8 mouse cellular contexts compared by ENCODE assay signal in the genomic region with DNA sequence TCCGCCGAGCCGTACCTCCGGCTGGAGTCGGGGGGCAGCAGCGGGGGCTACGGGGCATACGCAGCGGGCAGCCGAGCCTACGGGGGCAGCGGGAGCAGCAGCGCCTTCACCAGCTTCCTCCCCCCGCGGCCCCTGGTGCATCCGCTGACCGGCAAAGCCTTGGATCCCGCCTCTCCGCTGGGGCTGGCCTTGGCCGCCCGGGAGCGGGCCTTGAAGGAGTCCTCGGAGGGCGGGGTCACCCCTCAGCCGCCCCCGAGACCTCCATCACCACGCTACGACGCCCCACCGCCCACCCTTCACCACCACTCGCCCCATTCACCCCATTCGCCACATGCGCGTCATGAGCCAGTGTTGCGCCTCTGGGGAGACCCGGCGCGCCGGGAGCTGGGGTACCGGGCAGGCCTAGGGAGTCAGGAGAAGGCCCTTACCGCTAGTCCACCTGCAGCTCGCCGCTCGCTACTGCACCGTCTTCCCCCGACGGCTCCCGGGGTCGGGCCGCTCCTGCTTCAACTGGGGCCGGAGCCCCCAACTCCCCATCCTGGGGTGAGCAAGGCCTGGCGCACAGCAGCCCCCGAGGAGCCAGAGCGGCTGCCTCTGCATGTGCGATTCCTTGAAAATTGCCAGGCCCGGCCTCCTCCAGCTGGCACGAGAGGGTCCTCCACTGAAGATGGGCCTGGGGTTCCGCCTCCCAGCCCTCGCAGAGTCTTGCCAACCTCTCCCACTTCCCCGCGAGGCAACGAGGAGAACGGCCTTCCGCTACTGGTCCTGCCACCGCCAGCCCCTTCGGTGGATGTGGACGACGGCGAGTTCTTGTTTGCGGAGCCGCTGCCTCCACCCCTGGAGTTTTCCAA. TPM values are rescaled to one million over a fixed set of nuclear protein-coding genes. Genes with fewer than 3 reads are reported as not detected.
DNase-seq lines count a peak whose midpoint lies in the region; ATAC-seq and TF ChIP-seq lines count a peak whose summit lies in the region.

No protein-coding gene starts in this region.

- in situ Hi-C loops in ES-E14 (cut with MboI; ENCODE audit: low sequenced_read_pairs in 2 of 2, unreplicated experiment in 2 of 2) = loop anchor here in 1 of 2 experiments (10.0 kb wide), 1 partner anchor 88 kb away; a partner anchor contains a TSS

- peak overlapping the region; percentile 32 for H3K4me3 ChIP-seq in kidney, embryonic 15.5 days (replicated peaks)
- H3K4me3 ChIP-seq in ES-E14 (ENCODE audit: insufficient read depth in 1 of 2, low read depth in 1 of 2, low read length in 2 of 2, poor library complexity in 1 of 2, severe bottlenecking in 1 of 2) = peak overlapping the region; percentile 24 to 57; a peak in 2 of 4 replicates
- H3K4me3 ChIP-seq in embryonic facial prominence, embryonic 14.5 days (ENCODE audit: low read depth, low read length) = peak overlapping the region; percentile 21
- H3K4me3 ChIP-seq in limb, embryonic 13.5 days = peak overlapping the region; percentile 25

- DNase-seq in kidney, adult 11 months = no peak
- DNase-seq in ES-E14 (ENCODE audit: low read depth, low spot score) = no peak
- no peak for DNase-seq in embryonic facial prominence, embryonic 14.5 days (ENCODE audit: low spot score)
- DNase-seq in urinary bladder, adult 2 months (ENCODE audit: low spot score) = no peak
- DNase-seq in gastrocnemius, postnatal 25 days = no peak
- DNase-seq in layer of hippocampus, adult 8-10 months (ENCODE audit: low spot score in 2 of 2) = no peak

- H3K36me3 ChIP-seq in kidney, embryonic 15.5 days = no peaks in the 10 kb centered on the region
- H3K36me3 ChIP-seq in ES-E14 (ENCODE audit: control insufficient read depth, insufficient read depth, low read length, poor library complexity, severe bottlenecking) = no peaks in the 10 kb centered on the region; the same call in 1 of the 2 replicates
- H3K36me3 ChIP-seq in embryonic facial prominence, embryonic 14.5 days (ENCODE audit: control insufficient read depth, insufficient read depth, low read length) = no peaks in the 10 kb centered on the region
- H3K36me3 ChIP-seq in limb, embryonic 13.5 days = no peaks in the 10 kb centered on the region

- H3K9ac ChIP-seq in kidney, embryonic 15.5 days = no peak overlapping the region
- H3K9ac ChIP-seq in ES-E14 (ENCODE audit: insufficient read depth, low read depth, low read length, poor library complexity, severe bottlenecking) = peak overlapping the region; percentile 26
- H3K9ac ChIP-seq in embryonic facial prominence, embryonic 14.5 days (ENCODE audit: low read depth, low read length) = no peak overlapping the region
- H3K9ac ChIP-seq in limb, embryonic 13.5 days = peak overlapping the region; percentile 19; the same call in 1 of the 2 replicates

- H3K4me1 ChIP-seq in kidney, embryonic 15.5 days = peaks cover 58% of the 10 kb centered on the region
- peaks cover 2 to 39% of the 10 kb centered on the region in 2 experiments; a peak in 2 of 4 replicates for H3K4me1 ChIP-seq in ES-E14 (ENCODE audit: control insufficient read depth in 2 of 2, insufficient read depth in 2 of 2, low read length in 2 of 2, poor library complexity in 1 of 2)
- H3K4me1 ChIP-seq in embryonic facial prominence, embryonic 14.5 days (ENCODE audit: control insufficient read depth, insufficient read depth, low read length) = peaks cover 6% of the 10 kb centered on the region; the same call in 1 of the 2 replicates
- H3K4me1 ChIP-seq in limb, embryonic 13.5 days = peaks cover 49% of the 10 kb centered on the region

- WGBS in kidney, embryonic 15.5 days = 3% methylated on average over 69 of the region's 71 CpGs
- WGBS in embryonic facial prominence, embryonic 14.5 days = under 1% methylated on average over 20 of the region's 71 CpGs
- 2% methylated on average over 55 of the region's 71 CpGs for WGBS in limb, embryonic 13.5 days

- no peaks in the 10 kb centered on the region for H3K9me3 ChIP-seq in kidney, embryonic 15.5 days (replicated peaks)
- no peaks in the 10 kb centered on the region for H3K9me3 ChIP-seq in ES-E14 (ENCODE audit: control insufficient read depth, insufficient read depth, low read depth, low read length)
- H3K9me3 ChIP-seq in embryonic facial prominence, embryonic 14.5 days (ENCODE audit: control insufficient read depth, low read length) = no peaks in the 10 kb centered on the region
- H3K9me3 ChIP-seq in limb, embryonic 13.5 days = no peaks in the 10 kb centered on the region

- H3K4me2 ChIP-seq in kidney, embryonic 15.5 days = peak overlapping the region; percentile 63
- peak overlapping the region; percentile 38; the same call in 1 of the 2 replicates for H3K4me2 ChIP-seq in embryonic facial prominence, embryonic 14.5 days (ENCODE audit: low read depth, low read length)
- H3K4me2 ChIP-seq in limb, embryonic 13.5 days (replicated peaks) = peak overlapping the region; percentile 46

- no peak overlapping the region for H3K27ac ChIP-seq in kidney, embryonic 15.5 days
- no peak overlapping the region for H3K27ac ChIP-seq in ES-E14 (ENCODE audit: insufficient read depth, low read depth, low read length, poor library complexity, severe bottlenecking)
- H3K27ac ChIP-seq in embryonic facial prominence, embryonic 14.5 days (replicated peaks; ENCODE audit: low read depth, low read length) = no peak overlapping the region
- no peak overlapping the region for H3K27ac ChIP-seq in limb, embryonic 13.5 days

- ATAC-seq in kidney, embryonic 15.5 days (replicated peaks; ENCODE audit: low FRiP score) = no peak
- ATAC-seq in embryonic facial prominence, embryonic 14.5 days (ENCODE audit: low read depth) = no peak
- no peak for ATAC-seq in limb, embryonic 13.5 days (ENCODE audit: low FRiP score, low read depth)

- H3K27me3 ChIP-seq in kidney, embryonic 15.5 days = peaks cover 98% of the 10 kb centered on the region
- H3K27me3 ChIP-seq in embryonic facial prominence, embryonic 14.5 days (replicated peaks; ENCODE audit: control insufficient read depth, insufficient read depth, low read length) = peaks cover 89% of the 10 kb centered on the region
- peaks cover 99% of the 10 kb centered on the region for H3K27me3 ChIP-seq in limb, embryonic 13.5 days

TF ChIP-seq in ES-E14, 5 proteins besides CTCF, POLR2A, EP300 and RAD21:
- TF ChIP-seq ZC3H11A (IDR thresholded peaks at IDR 0.05; ENCODE audit: borderline replicate concordance, low read depth, low read length) (no peak), ZNF384 (IDR thresholded peaks at IDR 0.05; ENCODE audit: low read depth, low read length) (no peak), CHD2 (IDR thresholded peaks at IDR 0.05; ENCODE audit: low read depth, low read length) (no peak), MAFK (IDR thresholded peaks at IDR 0.05; ENCODE audit: insufficient read depth, low read depth, low read length) (no peak), HCFC1 (IDR thresholded peaks at IDR 0.05; ENCODE audit: borderline replicate concordance, insufficient read depth, low read length) (no peak)

RNA-seq across cellular contexts. Expression of a gene that starts 30.9 kb away (rescaled TPM):
- 2.4 and 2.5 TPM in 2 replicates for polyA plus RNA-seq in kidney, embryonic 15.5 days (2015; fragmentation: Nextera tagmentation; extraction: Ambion mirVana)
- 5.8 and 8.0 TPM in 2 replicates for total RNA-seq in ES-E14 (2012; rRNA removed)
- polyA plus RNA-seq in embryonic facial prominence, embryonic 14.5 days (2014; fragmentation: Nextera tagmentation; extraction: Ambion mirVana) = 2.4 and 2.6 TPM in 2 replicates
- 3.5 and 4.0 TPM in 2 replicates for polyA plus RNA-seq in limb, embryonic 13.5 days (2015; fragmentation: Nextera tagmentation; extraction: Ambion mirVana)
- polyA plus RNA-seq in urinary bladder, adult 2 months (2012; rRNA removed) = 4.1 and 4.3 TPM in 2 replicates
- total RNA-seq in gastrocnemius, postnatal 25 days (2021) = 1 to 10 TPM; 1.1 to 1.8 TPM
- 10 to 100 TPM; 82.9 to 94.7 (median 87.0) TPM for total RNA-seq in layer of hippocampus, adult 8-10 months (2022)

RNA-seq across cellular contexts. Expression of a gene that starts 32.6 kb away (rescaled TPM):
- 1.1 TPM in 2 replicates for polyA plus RNA-seq in kidney, embryonic 15.5 days (2015; fragmentation: Nextera tagmentation; extraction: Ambion mirVana)
- 1.4 and 4.8 TPM in 2 replicates for total RNA-seq in ES-E14 (2012; rRNA removed)
- polyA plus RNA-seq in embryonic facial prominence, embryonic 14.5 days (2014; fragmentation: Nextera tagmentation; extraction: Ambion mirVana) = 0.33 and 0.80 TPM in 2 replicates
- 1.1 TPM in 2 replicates for polyA plus RNA-seq in limb, embryonic 13.5 days (2015; fragmentation: Nextera tagmentation; extraction: Ambion mirVana)
- 1.4 and 1.5 TPM in 2 replicates for polyA plus RNA-seq in urinary bladder, adult 2 months (2012; rRNA removed)
- total RNA-seq in gastrocnemius, postnatal 25 days (2021) = not detected
- 1 to 10 TPM; 2.2 to 4.3 (median 2.8) TPM for total RNA-seq in layer of hippocampus, adult 8-10 months (2022)

RNA-seq across cellular contexts. Expression of a gene that starts 42.9 kb away (rescaled TPM):
- polyA plus RNA-seq in kidney, embryonic 15.5 days (2015; fragmentation: Nextera tagmentation; extraction: Ambion mirVana) = 1.6 and 2.5 TPM in 2 replicates
- total RNA-seq in ES-E14 (2012; rRNA removed) = 1.0 and 1.5 TPM in 2 replicates
- polyA plus RNA-seq in embryonic facial prominence, embryonic 14.5 days (2014; fragmentation: Nextera tagmentation; extraction: Ambion mirVana) = 3.6 and 3.7 TPM in 2 replicates
- polyA plus RNA-seq in limb, embryonic 13.5 days (2015; fragmentation: Nextera tagmentation; extraction: Ambion mirVana) = 3.1 and 3.3 TPM in 2 replicates
- polyA plus RNA-seq in urinary bladder, adult 2 months (2012; rRNA removed) = 0.85 and 1.9 TPM in 2 replicates
- under 1 TPM; 0.49 to 0.54 TPM for total RNA-seq in gastrocnemius, postnatal 25 days (2021)
- 100 to 1,000 TPM; 568 to 623 (median 583) TPM for total RNA-seq in layer of hippocampus, adult 8-10 months (2022)

RNA-seq across cellular contexts. Expression of a gene that starts 46.3 kb away (rescaled TPM):
- polyA plus RNA-seq in kidney, embryonic 15.5 days (2015; fragmentation: Nextera tagmentation; extraction: Ambion mirVana) = 6.0 and 7.0 TPM in 2 replicates
- total RNA-seq in ES-E14 (2012; rRNA removed) = 2.2 TPM in 2 replicates
- 27.3 and 34.6 TPM in 2 replicates for polyA plus RNA-seq in embryonic facial prominence, embryonic 14.5 days (2014; fragmentation: Nextera tagmentation; extraction: Ambion mirVana)
- 5.6 and 6.3 TPM in 2 replicates for polyA plus RNA-seq in limb, embryonic 13.5 days (2015; fragmentation: Nextera tagmentation; extraction: Ambion mirVana)
- polyA plus RNA-seq in urinary bladder, adult 2 months (2012; rRNA removed) = 17.2 and 19.7 TPM in 2 replicates
- 1 to 10 TPM; 1.9 to 2.6 TPM for total RNA-seq in gastrocnemius, postnatal 25 days (2021)
- 1 to 10 TPM; 3.6 to 4.2 (median 3.6) TPM for total RNA-seq in layer of hippocampus, adult 8-10 months (2022)

Comparison
In these comparisons a context has a peak if more than half of its experiments do, and no peak if none do; other contexts are left out.
1. H3K9ac ChIP-seq: peak in ES-E14 (single experiment) and limb, embryonic 13.5 days (single experiment); none in kidney, embryonic 15.5 days (single experiment) and embryonic facial prominence, embryonic 14.5 days (single experiment).
2. Peak in every context shown above with its lines, with median percentiles within 50 percentile points of each other: H3K4me2 ChIP-seq and H3K4me3 ChIP-seq.